Mouse (Mus musculus): Measurements from ENCODE around the gene Gnaz.
A peak's percentile ranks its signal among the peaks of the same experiment; 100 is the strongest.

Gnaz gene

GRCm38 (mm10) chr10:74966850-74967451, at the start of gene Gnaz:
Gnaz (plus strand) TSS chr10:74967177.
- DNase-seq (ENCODE audit: low spot score in 2 of 2): peak; percentile 98 to 99

GRCm38 (mm10) chr10:74919277-74919676, 47.7 kb upstream of the Gnaz start:
- no peak for DNase-seq (ENCODE audit: low spot score in 2 of 2)

GRCm38 (mm10) chr10:74920853-74921567, 46.0 kb upstream of the Gnaz start:
- peak; percentile 61 to 66 for DNase-seq (ENCODE audit: low spot score in 2 of 2)

- no peak for DNase-seq (ENCODE audit: low spot score in 2 of 2)
Observed at GRCm38 (mm10) chr10:74921614-74922013, 45.4 kb upstream of the Gnaz start.

GRCm38 (mm10) chr10:74922763-74923162, 44.2 kb upstream of the Gnaz start:
- peak; percentile 65 to 70 for DNase-seq (ENCODE audit: low spot score in 2 of 2)

- no peak for DNase-seq (ENCODE audit: low spot score in 2 of 2)
Observed at GRCm38 (mm10) chr10:74924274-74924673, 42.7 kb upstream of the Gnaz start.

GRCm38 (mm10) chr10:74925324-74925723, 41.7 kb upstream of the Gnaz start:
- peak; percentile 66 to 72 for DNase-seq (ENCODE audit: low spot score in 2 of 2)

GRCm38 (mm10) chr10:74928276-74928675, 38.7 kb upstream of the Gnaz start:
- no peak for DNase-seq (ENCODE audit: low spot score in 2 of 2)

- no peak for DNase-seq (ENCODE audit: low spot score in 2 of 2)
Observed at GRCm38 (mm10) chr10:74929578-74929977, 37.4 kb upstream of the Gnaz start.

- no peak for DNase-seq (ENCODE audit: low spot score in 2 of 2)
Observed at GRCm38 (mm10) chr10:74930541-74930940, 36.4 kb upstream of the Gnaz start.

GRCm38 (mm10) chr10:74931631-74932030, 35.3 kb upstream of the Gnaz start:
- no peak for DNase-seq (ENCODE audit: low spot score in 2 of 2)

GRCm38 (mm10) chr10:74932487-74932886, 34.5 kb upstream of the Gnaz start:
- DNase-seq (ENCODE audit: low spot score in 2 of 2): no peak

GRCm38 (mm10) chr10:74933548-74934190, 33.3 kb upstream of the Gnaz start:
- DNase-seq (ENCODE audit: low spot score in 2 of 2): no peak

GRCm38 (mm10) chr10:74934521-74934920, 32.5 kb upstream of the Gnaz start:
- DNase-seq (ENCODE audit: low spot score in 2 of 2): no peak

- DNase-seq (ENCODE audit: low spot score in 2 of 2): no peak
Observed at GRCm38 (mm10) chr10:74935016-74935415, 32.0 kb upstream of the Gnaz start.

- DNase-seq (ENCODE audit: low spot score in 2 of 2): no peak
Observed at GRCm38 (mm10) chr10:74937003-74937790, 29.8 kb upstream of the Gnaz start.

GRCm38 (mm10) chr10:74938410-74938809, 28.6 kb upstream of the Gnaz start:
- no peak for DNase-seq (ENCODE audit: low spot score in 2 of 2)

- DNase-seq (ENCODE audit: low spot score in 2 of 2): no peak
Observed at GRCm38 (mm10) chr10:74939300-74939699, 27.7 kb upstream of the Gnaz start.

- DNase-seq (ENCODE audit: low spot score in 2 of 2): no peak
Observed at GRCm38 (mm10) chr10:74940795-74941194, 26.2 kb upstream of the Gnaz start.

GRCm38 (mm10) chr10:74952830-74953443, 14.0 kb upstream of the Gnaz start:
- peak in 1 of 2 experiments; percentile 61 for DNase-seq (ENCODE audit: low spot score in 2 of 2)

GRCm38 (mm10) chr10:74964380-74964779, 2.6 kb upstream of the Gnaz start:
- no peak for DNase-seq (ENCODE audit: low spot score in 2 of 2)
